Mouse (Mus musculus) urinary bladder, postnatal 14 days (tissue): ENCODE data around the gene Mief2.
A peak's percentile ranks its signal among the peaks of the same experiment; 100 is the strongest.

Experiments
- DNase-seq: peaks from one replicate; pipeline ENCODE4 v3.0.0; 2021; ENCODE audit warnings: low spot score

Mief2 gene

GRCm38 (mm10) chr11:60719263-60719662 lies 8.9 kb upstream of the Mief2 start:
- no peak for DNase-seq

- peak; percentile 85 for DNase-seq
Measured at GRCm38 (mm10) chr11:60726601-60727391, 1.4 kb upstream of the Mief2 start, which contains the start of gene Flii. Gene Flii (minus strand): TSS chr11:60727263.

- no peak for DNase-seq
Measured at GRCm38 (mm10) chr11:60727392-60728140, 632 bp upstream of the Mief2 start.

GRCm38 (mm10) chr11:60729217-60729641 lies 1.0 kb downstream of the Mief2 start:
- no peak for DNase-seq

- DNase-seq = no peak
Measured at GRCm38 (mm10) chr11:60730169-60730568, 2.0 kb downstream of the Mief2 start.

- DNase-seq = no peak
Measured at GRCm38 (mm10) chr11:60731251-60731650, 3.1 kb downstream of the Mief2 start.

GRCm38 (mm10) chr11:60734206-60734605 lies 6.0 kb downstream of the Mief2 start:
- no peak for DNase-seq

- no peak for DNase-seq
Measured at GRCm38 (mm10) chr11:60735191-60735590, 7.0 kb downstream of the Mief2 start.

GRCm38 (mm10) chr11:60736491-60736890 lies 8.3 kb downstream of the Mief2 start:
- DNase-seq = no peak

- DNase-seq = no peak
Measured at GRCm38 (mm10) chr11:60737450-60737849, 9.3 kb downstream of the Mief2 start.

- DNase-seq = no peak
Measured at GRCm38 (mm10) chr11:60740321-60740720, 12.1 kb downstream of the Mief2 start.

- no peak for DNase-seq
Measured at GRCm38 (mm10) chr11:60755570-60755969, 27.4 kb downstream of the Mief2 start.

- no peak for DNase-seq
Measured at GRCm38 (mm10) chr11:60761681-60762080, 33.5 kb downstream of the Mief2 start.

- DNase-seq = no peak
Measured at GRCm38 (mm10) chr11:60766969-60767368, 38.8 kb downstream of the Mief2 start.

GRCm38 (mm10) chr11:60769322-60769721 lies 41.1 kb downstream of the Mief2 start:
- no peak for DNase-seq

- DNase-seq = no peak
Measured at GRCm38 (mm10) chr11:60770776-60771175, 42.6 kb downstream of the Mief2 start.

- no peak for DNase-seq
Measured at GRCm38 (mm10) chr11:60772161-60772560, 44.0 kb downstream of the Mief2 start.

GRCm38 (mm10) chr11:60774158-60774689 lies 46.0 kb downstream of the Mief2 start:
- DNase-seq = no peak

GRCm38 (mm10) chr11:60774841-60775240 lies 46.6 kb downstream of the Mief2 start:
- DNase-seq = no peak

GRCm38 (mm10) chr11:60775578-60775977 lies 47.4 kb downstream of the Mief2 start:
- DNase-seq = no peak

GRCm38 (mm10) chr11:60776107-60776828 lies 48.1 kb downstream of the Mief2 start:
- no peak for DNase-seq
